Mouse (Mus musculus): Measurements from ENCODE around the gene Xxylt1. TPM values are rescaled to one million over a fixed set of nuclear protein-coding genes. Genes with fewer than 3 reads are reported as not detected.

The Xxylt1 gene
- total and polyA plus RNA-seq, 2 experiments from 2014 or later, result 14.0 to 24.3 TPM

DNA sequence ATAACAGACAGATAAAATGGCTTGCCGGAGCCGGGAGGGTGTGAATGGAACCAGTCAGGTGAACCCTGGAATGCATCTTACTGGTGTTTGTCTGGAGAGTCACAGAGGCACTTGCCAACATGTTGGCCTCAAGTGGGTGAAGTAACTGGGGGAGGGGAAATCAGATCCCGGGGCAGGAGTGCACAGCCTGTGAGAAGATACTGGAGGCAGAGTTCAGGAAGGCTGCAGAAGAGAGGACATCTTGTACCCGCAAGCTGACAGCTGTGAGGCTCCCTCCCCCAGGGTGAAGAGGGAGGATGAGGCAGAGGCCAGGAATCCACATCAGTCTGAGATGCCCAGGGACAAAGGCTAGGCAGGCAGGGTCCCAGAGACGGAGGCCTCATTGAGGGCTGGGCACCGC lies 116.8 kb downstream of the Xxylt1 start:
- no peak for DNase-seq
- Histone ChIP-seq H3K27me3 (ENCODE audit: insufficient read depth, low read length) (no peaks in the 10 kb centered on the region), H3K4me2 (ENCODE audit: low read depth) (no peak overlapping the region), H3K27ac (ENCODE audit: low read depth, low read length) (no peak overlapping the region), H3K9ac (no peak overlapping the region), H3K36me3 (ENCODE audit: insufficient read depth) (no peaks in the 10 kb centered on the region), H3K4me3 (ENCODE audit: low read depth, low read length) (no peak overlapping the region), H3K9me3 (ENCODE audit: low read length) (no peaks in the 10 kb centered on the region), H3K4me1 (ENCODE audit: insufficient read depth) (no peaks in the 10 kb centered on the region)
- WGBS, result 83% methylated on average over 6 of the region's 6 CpGs
- TF ChIP-seq CTCF (IDR thresholded peaks at IDR 0.05; ENCODE audit: low read depth), result no peak
- no peak for ATAC-seq

DNA sequence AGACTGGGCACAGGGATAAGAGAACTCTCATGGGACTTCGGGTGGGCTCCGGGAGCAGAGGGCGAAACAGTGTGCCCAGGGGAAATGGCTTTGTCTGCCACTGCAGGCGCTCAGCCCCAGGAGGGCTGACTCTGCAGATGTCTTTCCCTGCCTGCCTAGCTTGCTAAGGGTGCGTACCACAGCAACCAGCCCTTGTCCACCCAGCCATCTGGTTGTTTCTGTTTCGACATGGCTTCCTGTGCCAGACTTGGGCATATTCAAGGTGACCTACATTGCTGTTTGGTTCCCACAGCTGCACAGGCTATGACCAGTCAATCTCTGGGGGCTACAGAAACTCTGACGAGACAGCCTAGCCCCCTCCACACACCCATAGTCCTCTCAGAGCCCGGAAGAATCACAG lies 118.7 kb downstream of the Xxylt1 start:
- Histone ChIP-seq H3K9me3 (ENCODE audit: low read length) (no peaks in the 10 kb centered on the region), H3K9ac (no peak overlapping the region), H3K4me2 (ENCODE audit: low read depth) (no peak overlapping the region), H3K36me3 (ENCODE audit: insufficient read depth) (no peaks in the 10 kb centered on the region), H3K27me3 (ENCODE audit: insufficient read depth, low read length) (no peaks in the 10 kb centered on the region), H3K4me3 (ENCODE audit: low read depth, low read length) (no peak overlapping the region), H3K4me1 (ENCODE audit: insufficient read depth) (no peaks in the 10 kb centered on the region), H3K27ac (ENCODE audit: low read depth, low read length) (no peak overlapping the region)
- TF ChIP-seq CTCF (IDR thresholded peaks at IDR 0.05; ENCODE audit: low read depth), result no peak
- ATAC-seq, result 0 out of 2 replicates have a peak, but pooled peaks have one; percentile 30
- no peak for DNase-seq
- 87% methylated on average over 8 of the region's 8 CpGs for WGBS

DNA sequence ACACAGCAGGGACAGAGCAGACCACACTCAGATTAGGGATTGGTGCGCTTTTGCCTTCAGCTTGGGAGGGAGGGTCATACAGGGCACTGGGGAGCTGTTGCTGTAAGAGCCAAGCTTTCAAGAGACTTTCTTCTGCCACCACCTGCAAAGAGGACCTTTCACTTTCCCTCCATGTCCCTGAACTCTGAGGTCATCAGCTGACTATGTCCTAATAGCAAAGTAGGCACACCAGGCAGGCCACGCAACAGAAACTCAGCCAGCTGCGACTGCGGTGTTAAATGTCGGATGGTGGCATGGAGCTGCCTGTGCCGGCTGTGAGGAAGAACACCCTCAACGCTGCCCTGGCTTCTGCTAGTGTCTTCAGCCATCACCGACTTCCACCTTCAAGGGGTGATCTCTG lies 120.1 kb downstream of the Xxylt1 start:
- 93% methylated on average over 8 of the region's 8 CpGs for WGBS
- H3K27me3 ChIP-seq (ENCODE audit: insufficient read depth, low read length), result no peaks in the 10 kb centered on the region
- H3K4me2 ChIP-seq (ENCODE audit: low read depth), result no peak overlapping the region
- no peak overlapping the region for H3K27ac ChIP-seq (ENCODE audit: low read depth, low read length)
- no peaks in the 10 kb centered on the region; the same call in 1 of the 2 replicates for H3K36me3 ChIP-seq (ENCODE audit: insufficient read depth)
- no peak for DNase-seq
- ATAC-seq, result no peak
- no peaks in the 10 kb centered on the region for H3K4me1 ChIP-seq (ENCODE audit: insufficient read depth)
- H3K9me3 ChIP-seq (ENCODE audit: low read length), result no peaks in the 10 kb centered on the region
- no peak for TF ChIP-seq CTCF (IDR thresholded peaks at IDR 0.05; ENCODE audit: low read depth)
- no peak overlapping the region for H3K9ac ChIP-seq
- H3K4me3 ChIP-seq (ENCODE audit: low read depth, low read length), result no peak overlapping the region

DNA sequence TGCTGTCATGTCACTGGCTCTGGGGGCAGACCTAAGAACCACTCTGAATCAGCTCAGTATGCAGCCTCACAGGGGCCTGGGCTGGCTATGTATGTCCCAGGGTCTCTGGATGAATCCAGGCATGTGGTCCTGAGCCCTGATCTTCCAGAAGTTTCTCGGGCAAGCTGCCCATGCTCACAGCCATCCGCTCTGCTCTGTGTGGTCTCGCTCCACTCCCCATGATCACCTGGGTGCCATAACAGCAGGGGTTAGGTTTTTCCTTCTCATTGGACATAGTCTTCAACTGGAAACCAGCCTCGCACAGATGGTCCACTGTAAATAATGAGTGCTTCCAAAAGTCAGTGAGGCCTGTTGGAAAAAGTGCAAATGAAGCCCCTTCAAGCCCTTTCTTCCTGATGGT lies 121.0 kb downstream of the Xxylt1 start:
- TF ChIP-seq CTCF (IDR thresholded peaks at IDR 0.05; ENCODE audit: low read depth), result no peak
- Histone ChIP-seq H3K4me1 (ENCODE audit: insufficient read depth) (no peaks in the 10 kb centered on the region), H3K9ac (no peak overlapping the region), H3K9me3 (ENCODE audit: low read length) (no peaks in the 10 kb centered on the region), H3K27ac (ENCODE audit: low read depth, low read length) (no peak overlapping the region), H3K27me3 (ENCODE audit: insufficient read depth, low read length) (no peaks in the 10 kb centered on the region), H3K4me2 (ENCODE audit: low read depth) (no peak overlapping the region), H3K4me3 (ENCODE audit: low read depth, low read length) (no peak overlapping the region), H3K36me3 (ENCODE audit: insufficient read depth) (no peaks in the 10 kb centered on the region; the same call in 1 of the 2 replicates)
- 93% methylated on average over 4 of the region's 4 CpGs for WGBS
- DNase-seq (no peak), ATAC-seq (no peak)

DNA sequence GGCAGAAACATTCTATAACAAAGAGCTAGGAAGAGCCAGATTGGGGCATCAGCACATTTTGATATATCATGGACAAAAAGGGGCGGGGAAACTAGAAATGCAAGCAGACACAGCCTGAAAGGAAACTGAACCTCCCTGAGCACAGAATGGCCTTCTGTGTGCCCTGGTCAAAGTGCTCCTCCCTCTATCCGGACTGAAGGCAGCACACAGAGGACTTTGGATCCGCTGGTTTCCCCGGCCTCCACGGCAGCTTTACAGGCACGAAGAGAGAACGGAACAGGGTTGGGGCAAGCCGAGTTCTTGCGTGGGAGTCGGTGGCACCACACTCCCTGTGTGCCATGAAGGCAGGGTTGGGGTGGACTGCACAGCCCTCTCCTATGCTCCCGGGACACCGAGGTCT lies 121.5 kb downstream of the Xxylt1 start:
- Histone ChIP-seq H3K4me2 (ENCODE audit: low read depth) (no peak overlapping the region), H3K4me3 (ENCODE audit: low read depth, low read length) (no peak overlapping the region), H3K27ac (ENCODE audit: low read depth, low read length) (no peak overlapping the region), H3K4me1 (ENCODE audit: insufficient read depth) (no peaks in the 10 kb centered on the region), H3K9ac (no peak overlapping the region), H3K36me3 (ENCODE audit: insufficient read depth) (no peaks in the 10 kb centered on the region; the same call in 1 of the 2 replicates), H3K27me3 (ENCODE audit: insufficient read depth, low read length) (no peaks in the 10 kb centered on the region), H3K9me3 (ENCODE audit: low read length) (no peaks in the 10 kb centered on the region)
- TF ChIP-seq CTCF (IDR thresholded peaks at IDR 0.05; ENCODE audit: low read depth), result no peak
- ATAC-seq (no peak), DNase-seq (no peak)
- 94% methylated on average over 12 of the region's 12 CpGs for WGBS

DNA sequence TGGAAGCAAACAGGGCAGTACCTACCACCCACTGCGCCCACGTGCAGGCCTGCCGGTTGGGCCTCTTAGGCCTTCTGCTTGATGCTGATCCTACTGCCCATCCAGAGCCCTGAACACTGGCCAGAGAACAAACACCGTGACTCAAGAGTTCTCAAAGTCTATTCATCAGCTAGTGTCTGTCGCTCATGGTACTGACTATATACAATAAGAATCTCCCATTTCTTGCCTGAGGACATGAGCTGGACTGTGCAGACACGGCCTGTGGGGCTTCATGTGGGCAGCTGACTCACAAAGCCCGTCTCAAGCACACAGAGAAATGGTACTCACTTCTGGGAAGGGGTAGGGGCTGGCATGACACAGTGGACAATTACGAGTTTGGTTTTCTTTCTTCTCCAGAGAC lies 125.1 kb downstream of the Xxylt1 start:
- 86% methylated on average over 8 of the region's 8 CpGs for WGBS
- TF ChIP-seq CTCF (IDR thresholded peaks at IDR 0.05; ENCODE audit: low read depth), result no peak
- H3K9me3 ChIP-seq (ENCODE audit: low read length), result no peaks in the 10 kb centered on the region
- H3K4me3 ChIP-seq (ENCODE audit: low read depth, low read length), result no peak overlapping the region
- no peaks in the 10 kb centered on the region; the same call in 1 of the 2 replicates for H3K36me3 ChIP-seq (ENCODE audit: insufficient read depth)
- no peaks in the 10 kb centered on the region for H3K4me1 ChIP-seq (ENCODE audit: insufficient read depth)
- no peak overlapping the region for H3K4me2 ChIP-seq (ENCODE audit: low read depth)
- DNase-seq (no peak), ATAC-seq (no peak)
- H3K27ac ChIP-seq (ENCODE audit: low read depth, low read length), result no peak overlapping the region
- no peaks in the 10 kb centered on the region for H3K27me3 ChIP-seq (ENCODE audit: insufficient read depth, low read length)
- H3K9ac ChIP-seq, result no peak overlapping the region

DNA sequence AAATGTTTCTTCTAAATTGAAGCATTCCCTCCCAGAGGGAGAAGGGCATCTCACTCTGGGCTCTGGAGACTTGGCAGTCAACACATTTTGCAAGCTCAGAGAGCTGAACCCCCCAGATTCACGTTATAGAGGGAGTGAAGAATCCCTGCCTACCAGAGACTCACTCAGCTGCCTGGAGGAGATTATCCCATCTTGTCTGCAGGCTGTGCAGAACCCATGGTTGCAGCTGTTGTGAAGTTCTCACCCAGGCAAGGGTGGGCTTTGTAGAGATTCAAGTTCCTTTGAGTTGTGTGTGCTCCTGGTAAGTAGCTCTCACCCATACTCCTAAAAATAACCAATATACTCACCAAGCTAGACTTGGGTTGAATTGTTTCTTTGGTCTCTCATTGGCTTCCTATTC lies 132.6 kb downstream of the Xxylt1 start:
- no peak for ATAC-seq
- Histone ChIP-seq H3K4me3 (ENCODE audit: low read depth, low read length) (no peak overlapping the region), H3K4me2 (ENCODE audit: low read depth) (no peak overlapping the region), H3K27me3 (ENCODE audit: insufficient read depth, low read length) (no peaks in the 10 kb centered on the region), H3K4me1 (ENCODE audit: insufficient read depth) (no peaks in the 10 kb centered on the region), H3K36me3 (ENCODE audit: insufficient read depth) (no peaks in the 10 kb centered on the region), H3K27ac (ENCODE audit: low read depth, low read length) (no peak overlapping the region), H3K9me3 (ENCODE audit: low read length) (no peaks in the 10 kb centered on the region), H3K9ac (no peak overlapping the region)
- DNase-seq, result no peak
- TF ChIP-seq CTCF (IDR thresholded peaks at IDR 0.05; ENCODE audit: low read depth), result no peak
- WGBS, result 46% methylated on average over 1 of the region's 1 CpGs

DNA sequence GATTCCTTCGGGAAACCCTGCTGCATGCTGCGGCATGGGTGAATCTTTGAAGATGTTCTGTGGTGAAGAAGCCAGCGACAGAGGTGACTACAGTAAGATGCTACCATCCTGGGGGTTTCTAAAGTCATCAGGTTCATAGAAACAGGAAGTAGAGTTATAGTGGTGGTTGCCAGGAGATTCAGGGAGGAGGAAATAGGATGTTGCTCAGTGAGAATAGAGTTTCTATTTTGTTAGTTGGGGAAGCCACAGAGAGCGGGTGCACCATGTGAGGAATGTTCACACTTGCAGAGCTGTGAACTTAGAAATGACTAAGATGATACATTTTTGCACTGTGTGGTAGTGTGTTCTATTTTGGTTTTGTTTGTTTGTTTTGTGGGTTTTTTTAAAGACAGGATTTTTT lies 133.0 kb downstream of the Xxylt1 start:
- H3K4me2 ChIP-seq (ENCODE audit: low read depth), result no peak overlapping the region
- no peak overlapping the region for H3K4me3 ChIP-seq (ENCODE audit: low read depth, low read length)
- no peak for TF ChIP-seq CTCF (IDR thresholded peaks at IDR 0.05; ENCODE audit: low read depth)
- H3K9ac ChIP-seq, result no peak overlapping the region
- H3K27me3 ChIP-seq (ENCODE audit: insufficient read depth, low read length), result no peaks in the 10 kb centered on the region
- no peak overlapping the region for H3K27ac ChIP-seq (ENCODE audit: low read depth, low read length)
- no peak for DNase-seq
- H3K4me1 ChIP-seq (ENCODE audit: insufficient read depth), result no peaks in the 10 kb centered on the region
- 89% methylated on average over 4 of the region's 4 CpGs for WGBS
- no peaks in the 10 kb centered on the region for H3K9me3 ChIP-seq (ENCODE audit: low read length)
- no peaks in the 10 kb centered on the region for H3K36me3 ChIP-seq (ENCODE audit: insufficient read depth)
- ATAC-seq, result 0 out of 2 replicates have a peak, but pooled peaks have one; percentile 25
